Mouse (Mus musculus) megakaryocyte, embryonic 14.5 days (primary cell): ENCODE data around the gene D16Ertd472e.

Experiments used
- FLI1 ChIP-seq: IDR thresholded peaks from 2 replicates; pipeline ENCODE4 v1.6.1; 2012; ENCODE audit warnings: low read length, inconsistent platforms, mixed read lengths
- GATA1 ChIP-seq: IDR thresholded peaks from 3 replicates; pipeline ENCODE4 v1.6.1; 2012; ENCODE audit warnings: mixed read lengths, low read length, inconsistent platforms, borderline replicate concordance

DNA sequence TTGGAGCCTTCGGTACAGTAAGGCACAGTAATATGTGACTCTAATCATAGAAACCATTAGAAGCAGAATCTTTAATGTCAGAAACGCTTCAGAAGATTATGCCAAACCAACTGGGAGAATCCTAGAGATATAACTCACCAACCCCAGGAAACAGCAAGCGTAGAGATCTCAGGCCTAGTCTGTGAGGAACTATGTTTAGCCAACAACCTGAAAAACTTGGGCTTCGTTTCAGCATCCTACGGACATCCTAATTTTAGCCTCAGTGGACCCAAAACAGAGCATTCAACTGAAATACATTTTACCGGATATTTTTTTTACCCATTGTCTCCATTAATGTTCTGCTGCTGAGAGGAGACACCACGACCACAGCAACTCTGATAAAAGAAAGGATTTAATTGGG is 3.9 kb upstream of the D16Ertd472e start:
- TF ChIP-seq GATA1 (no peak), FLI1 (no peak)
